Comparison of ENCODE assay signal across 9 mouse cellular contexts in genomic region chr2:105333976-105334713, GRCm38 (mm10).
DNase-seq lines count a peak whose midpoint lies in the region; ATAC-seq and TF ChIP-seq lines count a peak whose summit lies in the region.
"Had no signal": no experiment of that assay in that cellular context is flagged by ENCODE, and none has a peak within 500 bp of the region (broad histone marks: within the 10 kb centered on the region; RNA-seq: fewer than 3 reads in every experiment).

No protein-coding gene starts in this region.

- peak; percentile 27 for DNase-seq in thymus, adult 2 months
- no peak for DNase-seq in thymus, adult 18-20 months
- peak; percentile 66 for DNase-seq in c-Kit-positive CD71-negative TER-119-negative erythroid progenitor cells, embryonic 14.5 days (ENCODE audit: low read depth)
- peak; percentile 60 to 70 for DNase-seq in left cerebral cortex, postnatal 25 days (ENCODE audit: low spot score in 2 of 2)

- peak overlapping the region; percentile 42 for H3K4me2 ChIP-seq in forebrain, embryonic 16.5 days (ENCODE audit: low read length)
- no peak overlapping the region for H3K4me2 ChIP-seq in intestine, postnatal 0 days (replicated peaks; ENCODE audit: low read depth)
- H3K4me2 ChIP-seq in midbrain, embryonic 12.5 days (replicated peaks), result no peak overlapping the region
- H3K4me2 ChIP-seq in stomach, embryonic 16.5 days (ENCODE audit: low read depth, low read length), result no peak overlapping the region
- H3K4me2 ChIP-seq: heart, embryonic 13.5 days had no signal

- H3K36me3 ChIP-seq in thymus, adult 2 months (ENCODE audit: control insufficient read depth, insufficient read depth, low read length), result no peaks in the 10 kb centered on the region
- no peaks in the 10 kb centered on the region for H3K36me3 ChIP-seq in forebrain, embryonic 16.5 days (ENCODE audit: control insufficient read depth, insufficient read depth)
- H3K36me3 ChIP-seq in intestine, postnatal 0 days (ENCODE audit: control insufficient read depth, insufficient read depth), result no peaks in the 10 kb centered on the region
- H3K36me3 ChIP-seq in midbrain, embryonic 12.5 days, result no peaks in the 10 kb centered on the region
- H3K36me3 ChIP-seq in stomach, embryonic 16.5 days (ENCODE audit: control insufficient read depth, insufficient read depth, low read length), result no peaks in the 10 kb centered on the region
- H3K36me3 ChIP-seq: heart, embryonic 13.5 days had no signal

- no peak for TF ChIP-seq CTCF in thymus, adult 2 months (IDR thresholded peaks at IDR 0.05; ENCODE audit: borderline replicate concordance, control insufficient read depth, extremely low read depth, insufficient read depth, low read length, poor library complexity)
- peak; percentile 88 for TF ChIP-seq CTCF in intestine, postnatal 0 days (IDR thresholded peaks at IDR 0.05; ENCODE audit: low read depth)

- no peaks in the 10 kb centered on the region for H3K4me1 ChIP-seq in thymus, adult 2 months (replicated peaks; ENCODE audit: control insufficient read depth, insufficient read depth, low read length)
- H3K4me1 ChIP-seq in forebrain, embryonic 16.5 days (replicated peaks; ENCODE audit: control insufficient read depth, insufficient read depth, low read length), result peaks cover 15% of the 10 kb centered on the region
- no peaks in the 10 kb centered on the region for H3K4me1 ChIP-seq in intestine, postnatal 0 days (replicated peaks; ENCODE audit: control insufficient read depth, insufficient read depth, low read length)
- peaks cover 10% of the 10 kb centered on the region for H3K4me1 ChIP-seq in midbrain, embryonic 12.5 days
- H3K4me1 ChIP-seq in stomach, embryonic 16.5 days (ENCODE audit: control insufficient read depth, insufficient read depth, low read length), result no peaks in the 10 kb centered on the region

- no peaks in the 10 kb centered on the region for H3K27me3 ChIP-seq in thymus, adult 2 months (ENCODE audit: control insufficient read depth, insufficient read depth, low read length)
- peaks cover 4% of the 10 kb centered on the region; the same call in 1 of the 2 replicates for H3K27me3 ChIP-seq in forebrain, embryonic 16.5 days (replicated peaks; ENCODE audit: control insufficient read depth, insufficient read depth, low read length)
- H3K27me3 ChIP-seq in intestine, postnatal 0 days (replicated peaks; ENCODE audit: control insufficient read depth, insufficient read depth, low read length), result no peaks in the 10 kb centered on the region
- H3K27me3 ChIP-seq in midbrain, embryonic 12.5 days, result peaks cover 33% of the 10 kb centered on the region; the same call in 1 of the 2 replicates
- no peaks in the 10 kb centered on the region for H3K27me3 ChIP-seq in stomach, embryonic 16.5 days (ENCODE audit: control insufficient read depth, insufficient read depth, low read length)

- no peak overlapping the region for H3K9ac ChIP-seq in forebrain, embryonic 16.5 days (replicated peaks; ENCODE audit: low read depth, low read length)
- no peak overlapping the region for H3K9ac ChIP-seq in intestine, postnatal 0 days (ENCODE audit: low read depth, low read length)
- H3K9ac ChIP-seq in midbrain, embryonic 12.5 days (replicated peaks), result no peak overlapping the region
- H3K9ac ChIP-seq in stomach, embryonic 16.5 days (ENCODE audit: low read length), result no peak overlapping the region
- H3K9ac ChIP-seq: heart, embryonic 13.5 days had no signal

- no peak overlapping the region for H3K4me3 ChIP-seq in thymus, adult 2 months (ENCODE audit: control insufficient read depth, insufficient read depth, low read length)
- no peak overlapping the region for H3K4me3 ChIP-seq in forebrain, embryonic 16.5 days (replicated peaks; ENCODE audit: low read length)
- no peak overlapping the region for H3K4me3 ChIP-seq in intestine, postnatal 0 days (ENCODE audit: low read depth, low read length)
- H3K4me3 ChIP-seq in midbrain, embryonic 12.5 days, result no peak overlapping the region
- H3K4me3 ChIP-seq in stomach, embryonic 16.5 days (replicated peaks; ENCODE audit: low read length), result no peak overlapping the region
- H3K4me3 ChIP-seq: heart, embryonic 13.5 days had no signal

- TF ChIP-seq POLR2A in thymus, adult 2 months (IDR thresholded peaks at IDR 0.05; ENCODE audit: control insufficient read depth, extremely low read depth, insufficient read depth, low read length, poor library complexity), result no peak

- intact Hi-C loops in left cerebral cortex, postnatal 25 days (cut with DNase I), result loop anchor here (1.0 to 5.0 kb wide), 5 partner anchors 77 to 983 kb away; no protein-coding TSS in a partner anchor

- H3K27ac ChIP-seq in thymus, adult 2 months (ENCODE audit: control insufficient read depth, insufficient read depth, low read length), result no peak overlapping the region
- no peak overlapping the region; the same call in 1 of the 2 replicates for H3K27ac ChIP-seq in forebrain, embryonic 16.5 days (ENCODE audit: low read length)
- H3K27ac ChIP-seq in intestine, postnatal 0 days (ENCODE audit: low read depth, low read length), result no peak overlapping the region
- H3K27ac ChIP-seq in midbrain, embryonic 12.5 days (replicated peaks), result 0 out of 2 replicates have a peak overlapping the region, but pooled peaks have one; percentile 16
- H3K27ac ChIP-seq in stomach, embryonic 16.5 days (ENCODE audit: low read length), result no peak overlapping the region
- H3K27ac ChIP-seq: heart, embryonic 13.5 days had no signal

- WGBS in thymus, adult 2 months, result 75% methylated on average over 10 of the region's 10 CpGs
- WGBS in forebrain, embryonic 16.5 days, result 11% methylated on average over 10 of the region's 10 CpGs
- WGBS in intestine, postnatal 0 days, result 47% methylated on average over 10 of the region's 10 CpGs
- 38% methylated on average over 10 of the region's 10 CpGs for WGBS in midbrain, embryonic 12.5 days
- 47% methylated on average over 10 of the region's 10 CpGs for WGBS in stomach, embryonic 16.5 days

- peak; percentile 62 for ATAC-seq in forebrain, embryonic 16.5 days
- ATAC-seq in intestine, postnatal 0 days, result 0 out of 2 replicates have a peak, but pooled peaks have one; percentile 33
- ATAC-seq in midbrain, embryonic 12.5 days (ENCODE audit: low FRiP score, low read depth), result peak; percentile 77
- ATAC-seq in stomach, embryonic 16.5 days (ENCODE audit: insufficient read depth, low FRiP score), result peak; percentile 50; the same call in 1 of the 2 replicates

- H3K9me3 ChIP-seq in forebrain, embryonic 16.5 days (ENCODE audit: control insufficient read depth, low read length), result no peaks in the 10 kb centered on the region
- H3K9me3 ChIP-seq in intestine, postnatal 0 days (ENCODE audit: control insufficient read depth), result no peaks in the 10 kb centered on the region
- no peaks in the 10 kb centered on the region for H3K9me3 ChIP-seq in midbrain, embryonic 12.5 days
- no peaks in the 10 kb centered on the region for H3K9me3 ChIP-seq in stomach, embryonic 16.5 days (replicated peaks; ENCODE audit: control insufficient read depth, low read length)
- H3K9me3 ChIP-seq: heart, embryonic 13.5 days had no signal

Comparison
In these comparisons a context has a peak if more than half of its experiments do, and no peak if none do; other contexts are left out.
1. DNase-seq: peak in thymus, adult 2 months (single experiment), c-Kit-positive CD71-negative TER-119-negative erythroid progenitor cells, embryonic 14.5 days (single experiment) and left cerebral cortex, postnatal 25 days (2 of 2); none in thymus, adult 18-20 months (0 of 2).
2. Peak in every context shown above with its lines, with median percentiles within 50 percentile points of each other: ATAC-seq.